Mouse (Mus musculus) forebrain, embryonic 12.5 days (tissue): ENCODE data around the gene Oxa1l. TPM values are rescaled to one million over a fixed set of nuclear protein-coding genes. Genes with fewer than 3 reads are reported as not detected.

ENCODE experiments used
- ATAC-seq: fragments of 200-750 bp; cut with Nextera tagmentation; 2 replicates; pipeline ENCODE4 v1.8.0; 2017; ENCODE audit warnings: moderate TSS enrichment; ENCODE audit not compliant: low FRiP score
- H3K27ac ChIP-seq: fragments of 300-500 bp; sonication (generic); 2 replicates; pipeline ENCODE4 v1.5.1; 2016; ENCODE audit warnings: mild to moderate bottlenecking
- H3K27me3 ChIP-seq: fragments of 300-500 bp; sonication (generic); 2 replicates; pipeline ENCODE4 v1.6.1; 2016; ENCODE audit warnings: mild to moderate bottlenecking
- H3K36me3 ChIP-seq: fragments of 300-500 bp; sonication (generic); replicated peaks from 2 replicates; pipeline ENCODE4 v1.6.1; 2016; ENCODE audit warnings: mild to moderate bottlenecking
- H3K4me1 ChIP-seq: fragments of 300-500 bp; sonication (generic); 2 replicates; pipeline ENCODE4 v1.6.1; 2016
- H3K4me2 ChIP-seq: fragments of 300-500 bp; sonication (generic); 2 replicates; pipeline ENCODE4 v1.6.1; 2016; ENCODE audit warnings: mild to moderate bottlenecking, moderate library complexity
- H3K4me3 ChIP-seq: fragments of 300-500 bp; sonication (generic); replicated peaks from 2 replicates; pipeline ENCODE4 v1.5.1; 2016; ENCODE audit warnings: mild to moderate bottlenecking
- H3K9ac ChIP-seq: fragments of 300-500 bp; sonication (generic); 2 replicates; pipeline ENCODE4 v1.6.1; 2016; ENCODE audit warnings: mild to moderate bottlenecking
- H3K9me3 ChIP-seq: fragments of 300-500 bp; sonication (generic); 2 replicates; pipeline ENCODE4 v1.6.1; 2016
- WGBS: fragments of 180-500 bp; shearing (Covaris S2); methylation state at CpG from one replicate; pipeline ENCODE4 v1.1.7; 2016; 5-methylcytosine and 5-hydroxymethylcytosine counted together
- polyA plus RNA-seq: library from polyadenylated mRNA; unstranded; fragments of >200 nt; fragmentation: Nextera tagmentation; extraction: Ambion mirVana; gene quantifications from 2 replicates; pipeline ENCODE4 v1.2.1, GENCODE M21; 2016

Gene Oxa1l
- polyA plus RNA-seq, 1 experiment from 2014 or later, result 42.6 TPM

GRCm38 (mm10) chr14:54377166-54377565 lies 16.5 kb downstream of the Oxa1l start:
- Histone ChIP-seq H3K4me1 (no peaks in the 10 kb centered on the region), H3K27ac (no peak overlapping the region), H3K4me2 (no peak overlapping the region), H3K27me3 (no peaks in the 10 kb centered on the region), H3K9me3 (no peaks in the 10 kb centered on the region), H3K36me3 (no peaks in the 10 kb centered on the region), H3K9ac (no peak overlapping the region), H3K4me3 (no peak overlapping the region)
- ATAC-seq, result no peak
- 91% methylated on average over 6 of the region's 6 CpGs for WGBS

GRCm38 (mm10) chr14:54379571-54379970 lies 18.9 kb downstream of the Oxa1l start:
- no peak for ATAC-seq
- 84% methylated on average over 13 of the region's 13 CpGs for WGBS
- Histone ChIP-seq H3K4me1 (peaks cover 5% of the 10 kb centered on the region; the same call in 1 of the 2 replicates), H3K27ac (no peak overlapping the region), H3K36me3 (no peaks in the 10 kb centered on the region), H3K9me3 (no peaks in the 10 kb centered on the region), H3K4me2 (no peak overlapping the region), H3K27me3 (no peaks in the 10 kb centered on the region), H3K4me3 (no peak overlapping the region), H3K9ac (no peak overlapping the region)

- Histone ChIP-seq H3K4me1 (peaks cover 5% of the 10 kb centered on the region; the same call in 1 of the 2 replicates), H3K27ac (no peak overlapping the region), H3K36me3 (no peaks in the 10 kb centered on the region), H3K9ac (no peak overlapping the region), H3K9me3 (no peaks in the 10 kb centered on the region), H3K27me3 (no peaks in the 10 kb centered on the region), H3K4me3 (no peak overlapping the region), H3K4me2 (no peak overlapping the region)
- 77% methylated on average over 4 of the region's 4 CpGs for WGBS
- ATAC-seq, result no peak
These were observed 20.0 kb downstream of the Oxa1l start for GRCm38 (mm10) chr14:54380616-54381015.

- Histone ChIP-seq H3K4me1 (peaks cover 5% of the 10 kb centered on the region; the same call in 1 of the 2 replicates), H3K36me3 (no peaks in the 10 kb centered on the region), H3K27ac (no peak overlapping the region), H3K27me3 (no peaks in the 10 kb centered on the region), H3K9ac (no peak overlapping the region), H3K4me2 (no peak overlapping the region), H3K4me3 (no peak overlapping the region), H3K9me3 (no peaks in the 10 kb centered on the region)
- WGBS, result 86% methylated on average over 10 of the region's 10 CpGs
- ATAC-seq, result no peak
These were observed 21.2 kb downstream of the Oxa1l start for GRCm38 (mm10) chr14:54381816-54382215.

GRCm38 (mm10) chr14:54382641-54383040 lies 22.0 kb downstream of the Oxa1l start:
- Histone ChIP-seq H3K36me3 (no peaks in the 10 kb centered on the region), H3K27me3 (no peaks in the 10 kb centered on the region), H3K27ac (no peak overlapping the region), H3K9ac (no peak overlapping the region), H3K4me1 (peaks cover 5% of the 10 kb centered on the region; the same call in 1 of the 2 replicates), H3K4me3 (no peak overlapping the region), H3K9me3 (no peaks in the 10 kb centered on the region), H3K4me2 (no peak overlapping the region)
- 0 out of 2 replicates have a peak, but pooled peaks have one; percentile 46 for ATAC-seq
- 65% methylated on average over 9 of the region's 9 CpGs for WGBS

- Histone ChIP-seq H3K4me1 (peaks cover 5% of the 10 kb centered on the region; the same call in 1 of the 2 replicates), H3K36me3 (no peaks in the 10 kb centered on the region), H3K9me3 (no peaks in the 10 kb centered on the region), H3K27me3 (no peaks in the 10 kb centered on the region), H3K4me2 (no peak overlapping the region), H3K27ac (no peak overlapping the region), H3K9ac (no peak overlapping the region), H3K4me3 (no peak overlapping the region)
- no peak for ATAC-seq
- WGBS, result 50% methylated on average over 4 of the region's 4 CpGs
These were observed 22.7 kb downstream of the Oxa1l start for GRCm38 (mm10) chr14:54383355-54383771.

- no peak for ATAC-seq
- Histone ChIP-seq H3K4me1 (peaks cover 5% of the 10 kb centered on the region; the same call in 1 of the 2 replicates), H3K9me3 (no peaks in the 10 kb centered on the region), H3K4me3 (no peak overlapping the region), H3K9ac (no peak overlapping the region), H3K4me2 (no peak overlapping the region), H3K36me3 (no peaks in the 10 kb centered on the region), H3K27ac (no peak overlapping the region), H3K27me3 (no peaks in the 10 kb centered on the region)
- 90% methylated on average over 8 of the region's 8 CpGs for WGBS
These were observed 23.8 kb downstream of the Oxa1l start for GRCm38 (mm10) chr14:54384396-54384795.

GRCm38 (mm10) chr14:54385968-54386618 lies 25.5 kb downstream of the Oxa1l start:
- no peaks in the 10 kb centered on the region for H3K36me3 ChIP-seq
- no peaks in the 10 kb centered on the region for H3K27me3 ChIP-seq
- H3K9ac ChIP-seq, result no peak overlapping the region
- no peak for ATAC-seq
- no peak overlapping the region for H3K4me3 ChIP-seq
- 88% methylated on average over 7 of the region's 7 CpGs for WGBS
- peaks cover 5% of the 10 kb centered on the region; the same call in 1 of the 2 replicates for H3K4me1 ChIP-seq
- no peak overlapping the region for H3K4me2 ChIP-seq
- no peak overlapping the region for H3K27ac ChIP-seq
- no peaks in the 10 kb centered on the region for H3K9me3 ChIP-seq

GRCm38 (mm10) chr14:54387546-54387945 lies 26.9 kb downstream of the Oxa1l start:
- no peak for ATAC-seq
- Histone ChIP-seq H3K4me3 (no peak overlapping the region), H3K9me3 (no peaks in the 10 kb centered on the region), H3K4me1 (peaks cover 5% of the 10 kb centered on the region; the same call in 1 of the 2 replicates), H3K27ac (no peak overlapping the region), H3K4me2 (no peak overlapping the region), H3K9ac (no peak overlapping the region), H3K36me3 (no peaks in the 10 kb centered on the region), H3K27me3 (no peaks in the 10 kb centered on the region)
- 85% methylated on average over 6 of the region's 6 CpGs for WGBS

- no peak for ATAC-seq
- Histone ChIP-seq H3K4me3 (no peak overlapping the region), H3K27ac (no peak overlapping the region), H3K4me2 (no peak overlapping the region), H3K9ac (no peak overlapping the region), H3K9me3 (no peaks in the 10 kb centered on the region), H3K36me3 (no peaks in the 10 kb centered on the region), H3K27me3 (no peaks in the 10 kb centered on the region), H3K4me1 (no peaks in the 10 kb centered on the region)
- 68% methylated on average over 6 of the region's 6 CpGs for WGBS
These were observed 30.2 kb downstream of the Oxa1l start for GRCm38 (mm10) chr14:54390843-54391242.

- H3K4me1 ChIP-seq, result no peaks in the 10 kb centered on the region
- H3K9me3 ChIP-seq, result no peaks in the 10 kb centered on the region
- H3K4me3 ChIP-seq, result no peak overlapping the region
- no peaks in the 10 kb centered on the region for H3K36me3 ChIP-seq
- H3K9ac ChIP-seq, result no peak overlapping the region
- H3K27me3 ChIP-seq, result no peaks in the 10 kb centered on the region
- no peak overlapping the region for H3K27ac ChIP-seq
- no peak for ATAC-seq
- H3K4me2 ChIP-seq, result no peak overlapping the region
- WGBS, result 83% methylated on average over 3 of the region's 3 CpGs
These were observed 33.2 kb downstream of the Oxa1l start for GRCm38 (mm10) chr14:54393794-54394193.

GRCm38 (mm10) chr14:54394309-54394708 lies 33.7 kb downstream of the Oxa1l start:
- Histone ChIP-seq H3K27ac (no peak overlapping the region), H3K4me3 (no peak overlapping the region), H3K9me3 (no peaks in the 10 kb centered on the region), H3K9ac (no peak overlapping the region), H3K4me2 (no peak overlapping the region), H3K4me1 (no peaks in the 10 kb centered on the region), H3K36me3 (no peaks in the 10 kb centered on the region), H3K27me3 (no peaks in the 10 kb centered on the region)
- ATAC-seq, result no peak

GRCm38 (mm10) chr14:54396685-54397084 lies 36.1 kb downstream of the Oxa1l start:
- H3K4me2 ChIP-seq, result no peak overlapping the region
- H3K9ac ChIP-seq, result no peak overlapping the region
- no peaks in the 10 kb centered on the region for H3K36me3 ChIP-seq
- H3K27me3 ChIP-seq, result no peaks in the 10 kb centered on the region
- no peak overlapping the region for H3K27ac ChIP-seq
- H3K9me3 ChIP-seq, result no peaks in the 10 kb centered on the region
- no peak overlapping the region for H3K4me3 ChIP-seq
- WGBS, result 89% methylated on average over 7 of the region's 7 CpGs
- H3K4me1 ChIP-seq, result no peaks in the 10 kb centered on the region
- ATAC-seq, result no peak
